Mouse (Mus musculus): Measurements from ENCODE around the gene Crybg1. TPM values are rescaled to one million over a fixed set of nuclear protein-coding genes. Genes with fewer than 3 reads are reported as not detected.

Gene Crybg1
- polyA plus RNA-seq, 1 experiment, result 0.41 TPM

GRCm38 (mm10) chr10:43904569-43904968, 244.1 kb downstream of the Crybg1 start:
- Histone ChIP-seq H3K4me1 (ENCODE audit: control insufficient read depth, insufficient read depth, low read length) (no peaks in the 10 kb centered on the region), H3K27ac (ENCODE audit: control insufficient read depth, insufficient read depth, low read depth, low read length) (no peak overlapping the region), H3K4me3 (ENCODE audit: control insufficient read depth, low read depth, low read length) (no peak overlapping the region), H3K27me3 (ENCODE audit: control insufficient read depth, insufficient read depth, low read length) (no peaks in the 10 kb centered on the region), H3K36me3 (ENCODE audit: control insufficient read depth, insufficient read depth, low read length) (no peaks in the 10 kb centered on the region)
- TF ChIP-seq CTCF (IDR thresholded peaks at IDR 0.05; ENCODE audit: control insufficient read depth, insufficient read depth, insufficient replicate concordance, low read depth, low read length) (no peak), POLR2A (IDR thresholded peaks at IDR 0.05; ENCODE audit: control insufficient read depth, low read depth, low read length) (no peak)

- H3K27me3 ChIP-seq (ENCODE audit: control insufficient read depth, insufficient read depth, low read length), result no peaks in the 10 kb centered on the region
- TF ChIP-seq POLR2A (IDR thresholded peaks at IDR 0.05; ENCODE audit: control insufficient read depth, low read depth, low read length) (peak; percentile 69), CTCF (IDR thresholded peaks at IDR 0.05; ENCODE audit: control insufficient read depth, insufficient read depth, insufficient replicate concordance, low read depth, low read length) (no peak)
- peak within 1 kb of the TSS; percentile 96 for H3K4me3 ChIP-seq (ENCODE audit: control insufficient read depth, low read depth, low read length)
- no peaks in the 10 kb centered on the region for H3K36me3 ChIP-seq (ENCODE audit: control insufficient read depth, insufficient read depth, low read length)
- H3K4me1 ChIP-seq (ENCODE audit: control insufficient read depth, insufficient read depth, low read length), result no peaks in the 10 kb centered on the region
- peak within 1 kb of the TSS; percentile 95 for H3K27ac ChIP-seq (ENCODE audit: control insufficient read depth, insufficient read depth, low read depth, low read length)
Observed at GRCm38 (mm10) chr10:43901578-43902194, 247.0 kb downstream of the Crybg1 start, which contains the start of the genes Qrsl1 and Rtn4ip1. Qrsl1 (minus strand) TSS chr10:43901745. Rtn4ip1 (plus strand) TSS chr10:43901807.

- Histone ChIP-seq H3K4me1 (ENCODE audit: control insufficient read depth, insufficient read depth, low read length) (no peaks in the 10 kb centered on the region), H3K36me3 (ENCODE audit: control insufficient read depth, insufficient read depth, low read length) (no peaks in the 10 kb centered on the region), H3K27me3 (ENCODE audit: control insufficient read depth, insufficient read depth, low read length) (no peaks in the 10 kb centered on the region), H3K27ac (ENCODE audit: control insufficient read depth, insufficient read depth, low read depth, low read length) (peak overlapping the region; percentile 95), H3K4me3 (ENCODE audit: control insufficient read depth, low read depth, low read length) (peak overlapping the region; percentile 96)
- TF ChIP-seq POLR2A (IDR thresholded peaks at IDR 0.05; ENCODE audit: control insufficient read depth, low read depth, low read length), result no peak
- TF ChIP-seq CTCF (IDR thresholded peaks at IDR 0.05; ENCODE audit: control insufficient read depth, insufficient read depth, insufficient replicate concordance, low read depth, low read length), result no peak
Observed at GRCm38 (mm10) chr10:43900883-43901570, 247.6 kb downstream of the Crybg1 start.

Other genes starting within 250 kb of the Crybg1 start
- 12.0 and 12.9 TPM in 2 replicates for gene Qrsl1, start 247.1 kb downstream of the Crybg1 start, polyA plus RNA-seq (2012; rRNA removed)
- gene Rtn4ip1, start 247.0 kb downstream of the Crybg1 start, polyA plus RNA-seq (2012; rRNA removed), result 16.9 and 20.8 TPM in 2 replicates
- 2.0 and 2.5 TPM in 2 replicates for gene Atg5, start 119.5 kb upstream of the Crybg1 start, polyA plus RNA-seq (2012; rRNA removed)